Mouse (Mus musculus): ENCODE data around the gene Mprip.

- TF ChIP-seq CTCF (IDR thresholded peaks at IDR 0.05; ENCODE audit: control insufficient read depth, insufficient read depth, insufficient replicate concordance, low read depth, low read length): no peak
- TF ChIP-seq POLR2A (IDR thresholded peaks at IDR 0.05; ENCODE audit: control insufficient read depth, low read depth, low read length): no peak
Observed at GRCm38 (mm10) chr11:59622214-59622613, 38.9 kb upstream of the Mprip start.
